Mouse (Mus musculus) splenic B cell, adult 2 months (primary cell): ENCODE measurements around the gene A530016L24Rik.

Experiments used
- DNase-seq: peaks from one replicate; pipeline ENCODE4 v3.0.0-alpha.2; 2011; ENCODE audit warnings: low read depth, low spot score
- H3K27me3 ChIP-seq: 2 replicates; pipeline ENCODE4 v1.6.1; 2012; ENCODE audit warnings: mild to moderate bottlenecking, low read length, moderate library complexity, mixed read lengths; ENCODE audit not compliant: control insufficient read depth, poor library complexity, insufficient read depth, severe bottlenecking
- H3K36me3 ChIP-seq: 2 replicates; pipeline ENCODE4 v1.6.1; 2012; ENCODE audit warnings: mild to moderate bottlenecking, low read length, moderate library complexity, mixed read lengths; ENCODE audit not compliant: control insufficient read depth, poor library complexity, insufficient read depth, severe bottlenecking

A530016L24Rik gene

DNA sequence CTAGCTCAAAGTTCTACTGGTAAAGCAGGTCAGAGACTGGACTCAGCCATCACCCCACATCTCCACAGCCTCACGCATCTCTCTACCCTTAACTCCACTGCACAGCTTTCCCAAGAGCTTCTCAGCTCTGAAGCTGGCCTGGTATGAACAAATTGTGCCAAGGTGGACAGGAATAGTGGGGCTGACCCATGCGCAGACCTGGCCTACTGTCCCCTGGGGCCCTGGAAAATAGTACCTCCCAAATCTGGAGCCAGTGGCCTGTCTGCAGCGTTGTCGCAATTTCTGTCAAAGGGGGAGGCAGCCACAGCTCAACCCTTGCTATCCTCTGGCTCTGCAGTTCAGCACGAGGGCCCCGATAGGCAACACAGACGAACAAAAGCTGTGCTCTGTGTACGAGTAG is at the start of gene A530016L24Rik:
Gene A530016L24Rik, plus strand, starts transcription at position 315 of the 400 bp plus-strand sequence.
- no peaks in the 10 kb centered on the region for H3K36me3 ChIP-seq
- DNase-seq = no peak
- no peaks in the 10 kb centered on the region for H3K27me3 ChIP-seq

DNA sequence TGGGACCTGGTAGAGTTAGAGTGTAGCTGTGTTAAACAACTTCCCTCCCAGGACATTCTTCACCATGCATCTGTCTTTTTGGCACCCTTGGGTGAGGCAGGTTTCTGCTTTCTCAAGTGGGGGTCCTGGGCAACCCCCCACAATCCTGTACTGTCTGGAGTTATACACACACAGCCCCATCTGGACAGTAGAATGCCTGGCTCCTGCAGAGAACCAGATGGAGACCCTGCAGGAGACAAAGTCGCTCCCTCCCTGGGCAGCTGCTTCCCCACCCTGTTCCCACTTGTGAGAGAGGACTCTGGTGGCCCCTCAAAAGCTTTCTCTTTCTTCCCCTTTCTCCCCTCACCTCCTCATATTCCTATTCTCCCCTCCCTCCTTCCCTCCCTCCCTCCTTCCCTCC is 49.3 kb upstream of the A530016L24Rik start:
- DNase-seq = no peak
- no peaks in the 10 kb centered on the region for H3K36me3 ChIP-seq
- no peaks in the 10 kb centered on the region for H3K27me3 ChIP-seq

DNA sequence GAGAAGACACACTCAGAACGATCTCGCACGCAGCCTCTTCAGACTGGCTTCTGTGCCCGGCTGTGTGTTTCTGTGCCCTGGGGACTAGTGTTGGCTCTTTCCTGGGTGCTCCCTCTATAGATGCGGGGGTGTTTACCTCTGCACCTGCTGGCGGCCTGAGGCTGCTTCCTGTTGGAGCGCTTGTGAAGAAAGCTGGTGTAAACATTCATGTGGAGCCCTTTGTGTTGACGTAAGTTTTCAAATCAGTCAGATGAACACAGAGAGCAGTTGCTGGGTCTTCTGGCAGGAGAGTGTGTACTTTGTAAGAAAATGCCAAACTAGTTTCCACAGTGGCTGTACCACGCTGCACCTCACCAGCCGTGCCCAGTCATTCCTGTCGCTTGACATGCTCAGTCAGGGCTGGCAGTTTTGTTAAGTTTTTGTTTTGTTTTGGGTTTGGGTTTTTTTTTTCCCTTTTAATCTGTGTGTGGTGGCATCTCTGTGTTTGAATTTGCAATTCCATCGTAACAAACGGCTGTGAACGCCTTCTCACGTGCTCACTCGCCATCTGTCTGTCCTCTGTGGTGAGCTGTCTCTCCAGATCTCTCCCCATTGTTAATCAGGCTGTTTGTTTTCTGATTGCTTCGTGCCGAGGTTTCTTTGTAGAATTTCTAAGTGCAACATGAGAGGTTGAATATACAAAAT is 40.0 kb upstream of the A530016L24Rik start:
- Histone ChIP-seq H3K36me3 (no peaks in the 10 kb centered on the region), H3K27me3 (no peaks in the 10 kb centered on the region)
- DNase-seq = no peak

DNA sequence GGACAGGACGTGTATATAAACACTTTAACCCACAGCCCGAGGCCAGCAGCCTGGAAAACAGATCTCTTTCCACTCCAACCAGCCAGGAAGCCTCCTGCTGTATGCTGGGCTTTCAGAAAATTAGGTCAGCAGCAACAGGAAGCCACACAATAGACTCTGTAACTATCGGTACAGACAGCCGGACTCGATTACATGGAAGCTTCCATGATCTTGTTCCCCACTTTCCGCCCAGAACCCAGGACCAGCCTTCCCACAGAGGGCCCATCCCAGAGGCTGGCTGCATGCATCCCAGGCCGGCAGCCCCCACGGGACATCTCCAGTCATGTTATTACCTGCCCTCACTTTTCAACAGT is 39.4 kb upstream of the A530016L24Rik start:
- DNase-seq = no peak
- H3K36me3 ChIP-seq = no peaks in the 10 kb centered on the region
- H3K27me3 ChIP-seq = no peaks in the 10 kb centered on the region

DNA sequence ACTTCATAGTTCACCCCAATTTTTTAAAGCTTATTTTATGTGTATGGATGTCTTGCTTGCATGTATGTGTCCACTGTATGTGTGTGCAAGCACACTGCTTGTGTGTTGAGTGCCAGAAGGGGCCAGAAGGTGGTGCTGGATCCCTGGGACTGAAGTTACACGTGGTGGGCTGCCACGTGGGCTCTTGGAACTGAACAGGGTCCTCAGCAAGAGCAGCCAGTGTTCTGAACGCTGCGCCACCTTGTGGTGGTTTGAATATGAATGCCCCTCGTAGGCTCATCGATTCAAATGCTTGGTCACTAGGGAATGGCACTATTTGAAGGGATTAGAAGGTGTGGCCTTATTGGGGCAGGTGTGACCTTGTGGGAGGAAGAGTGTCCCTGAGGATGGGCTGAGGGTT is 38.4 kb upstream of the A530016L24Rik start:
- DNase-seq = peak; percentile 18
- no peaks in the 10 kb centered on the region for H3K27me3 ChIP-seq
- no peaks in the 10 kb centered on the region for H3K36me3 ChIP-seq

DNA sequence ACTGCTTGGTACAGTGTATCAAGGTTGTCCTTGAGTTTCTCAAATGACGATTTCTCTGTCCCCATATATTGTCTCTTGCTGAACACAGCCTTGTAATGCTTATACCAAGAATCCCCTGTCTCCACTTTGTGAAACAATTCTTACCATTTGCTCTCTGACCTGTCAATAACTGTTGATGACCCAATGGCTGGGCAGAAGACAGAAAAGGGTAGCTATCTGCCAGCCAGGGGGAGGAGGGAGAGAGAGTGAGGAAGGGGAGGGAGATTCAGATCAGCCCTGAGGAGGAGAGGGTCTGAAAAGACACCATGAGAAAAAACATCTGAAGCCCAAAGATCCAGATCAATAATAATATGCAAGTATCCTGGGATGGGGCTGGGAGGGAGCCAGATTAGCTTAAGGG is 37.9 kb upstream of the A530016L24Rik start:
- DNase-seq = no peak
- no peaks in the 10 kb centered on the region for H3K27me3 ChIP-seq
- no peaks in the 10 kb centered on the region for H3K36me3 ChIP-seq

DNA sequence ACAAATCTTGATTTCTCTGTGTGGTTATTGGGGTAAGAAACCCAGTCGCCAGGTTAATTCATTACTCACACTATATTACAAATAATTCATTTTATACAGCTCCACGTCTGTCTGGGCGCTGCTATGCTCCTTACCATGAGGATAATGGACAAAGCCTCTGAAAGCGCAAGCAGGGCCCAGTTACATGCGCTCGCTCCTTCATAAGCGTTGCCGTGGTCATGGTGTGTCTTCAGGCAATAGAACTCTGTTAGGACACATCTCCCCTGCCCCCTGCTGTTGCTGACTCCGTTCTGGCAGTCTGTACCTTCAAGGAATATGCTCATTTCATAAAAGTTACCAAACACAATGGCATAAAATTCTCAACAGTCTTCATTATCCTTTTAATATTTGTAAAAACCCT is 37.4 kb upstream of the A530016L24Rik start:
- H3K27me3 ChIP-seq = no peaks in the 10 kb centered on the region
- H3K36me3 ChIP-seq = no peaks in the 10 kb centered on the region
- no peak for DNase-seq

DNA sequence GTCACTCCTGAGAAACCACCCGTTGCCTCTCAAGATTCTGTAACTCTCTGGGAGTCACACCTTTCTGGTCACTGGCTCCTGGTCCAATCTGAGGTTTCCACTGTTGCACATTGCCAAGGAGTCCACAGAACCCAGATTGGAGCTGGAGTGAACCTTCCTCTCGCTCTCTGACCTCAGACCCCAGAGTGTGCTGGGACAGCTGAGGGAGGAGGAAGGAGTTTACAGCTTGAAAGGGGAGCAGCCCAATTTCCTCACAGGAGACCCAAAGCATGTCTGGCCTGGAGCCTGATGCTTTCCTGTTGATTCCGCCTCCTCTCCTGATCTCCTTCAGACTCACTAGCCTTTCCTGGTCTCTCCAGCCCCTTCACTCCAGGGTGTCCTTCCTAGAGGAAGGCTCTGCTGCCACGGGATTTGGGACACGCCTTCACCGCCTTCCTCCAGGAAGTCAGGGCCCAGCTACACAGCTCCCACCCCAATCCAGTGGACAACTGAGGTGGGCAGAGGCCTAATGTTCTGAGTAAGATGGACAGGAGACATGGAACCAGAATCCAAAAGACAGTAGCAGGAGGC is 33.0 kb upstream of the A530016L24Rik start:
- no peak for DNase-seq
- H3K27me3 ChIP-seq = no peaks in the 10 kb centered on the region
- no peaks in the 10 kb centered on the region for H3K36me3 ChIP-seq

DNA sequence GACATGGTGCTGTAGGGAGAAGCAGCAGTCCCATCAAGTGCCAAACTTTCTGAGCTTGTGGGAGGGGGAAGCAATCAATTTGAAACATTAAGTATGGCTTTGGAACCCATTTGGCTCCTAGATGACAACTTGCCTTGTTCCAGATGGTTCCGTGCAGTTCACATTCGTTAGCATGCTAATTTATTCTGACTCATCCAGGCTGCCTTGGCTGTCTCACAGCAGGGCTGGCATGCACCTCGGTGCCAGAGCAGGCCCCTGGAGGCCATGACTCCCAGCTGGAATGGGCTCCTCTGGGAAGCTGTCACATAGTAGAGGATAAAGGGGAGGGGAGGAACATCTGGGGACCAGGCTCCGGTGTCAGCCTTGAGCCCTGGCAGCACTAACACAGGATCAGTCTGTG is 31.4 kb upstream of the A530016L24Rik start:
- DNase-seq = no peak
- Histone ChIP-seq H3K36me3 (no peaks in the 10 kb centered on the region), H3K27me3 (no peaks in the 10 kb centered on the region)

DNA sequence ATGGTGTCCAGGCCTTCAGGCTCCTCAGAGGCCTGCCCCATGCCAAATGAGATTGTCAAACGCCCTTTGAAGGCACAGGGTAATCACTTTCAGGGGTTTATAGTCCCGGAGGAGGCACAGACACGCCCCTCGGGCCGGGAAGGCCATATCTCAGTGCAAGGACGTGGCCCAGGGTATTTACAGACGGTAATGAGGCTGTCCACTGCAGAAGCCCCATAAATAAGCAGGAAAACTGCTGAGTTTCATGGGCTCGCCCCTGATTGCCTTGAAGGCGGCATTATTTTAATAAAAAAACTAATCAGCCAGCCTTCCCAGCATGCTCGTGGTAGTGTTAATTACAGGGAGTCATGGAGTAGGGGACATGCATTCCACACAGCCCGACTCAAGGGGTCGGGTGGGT is 26.8 kb upstream of the A530016L24Rik start:
- no peaks in the 10 kb centered on the region for H3K36me3 ChIP-seq
- no peak for DNase-seq
- H3K27me3 ChIP-seq = no peaks in the 10 kb centered on the region

DNA sequence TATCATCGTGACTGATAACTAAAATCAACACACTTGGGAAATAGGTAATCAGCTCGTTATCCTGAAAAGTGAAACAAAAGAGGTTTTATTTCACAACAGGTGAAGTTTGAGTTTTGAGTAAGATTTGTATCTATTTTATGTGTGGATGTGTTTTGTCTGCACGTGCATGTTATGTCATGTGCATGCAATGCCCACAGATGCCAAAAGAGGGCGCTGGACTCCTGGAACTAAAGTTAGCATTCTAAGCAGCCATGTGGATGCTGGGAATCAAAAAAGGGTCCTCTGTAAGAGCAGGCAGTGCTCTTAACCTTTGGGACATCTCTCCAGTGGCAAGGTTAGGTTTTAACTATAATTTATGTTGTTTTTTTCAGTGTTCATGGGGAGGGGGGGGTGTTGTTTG is 26.0 kb upstream of the A530016L24Rik start:
- no peaks in the 10 kb centered on the region for H3K27me3 ChIP-seq
- no peaks in the 10 kb centered on the region for H3K36me3 ChIP-seq
- no peak for DNase-seq

DNA sequence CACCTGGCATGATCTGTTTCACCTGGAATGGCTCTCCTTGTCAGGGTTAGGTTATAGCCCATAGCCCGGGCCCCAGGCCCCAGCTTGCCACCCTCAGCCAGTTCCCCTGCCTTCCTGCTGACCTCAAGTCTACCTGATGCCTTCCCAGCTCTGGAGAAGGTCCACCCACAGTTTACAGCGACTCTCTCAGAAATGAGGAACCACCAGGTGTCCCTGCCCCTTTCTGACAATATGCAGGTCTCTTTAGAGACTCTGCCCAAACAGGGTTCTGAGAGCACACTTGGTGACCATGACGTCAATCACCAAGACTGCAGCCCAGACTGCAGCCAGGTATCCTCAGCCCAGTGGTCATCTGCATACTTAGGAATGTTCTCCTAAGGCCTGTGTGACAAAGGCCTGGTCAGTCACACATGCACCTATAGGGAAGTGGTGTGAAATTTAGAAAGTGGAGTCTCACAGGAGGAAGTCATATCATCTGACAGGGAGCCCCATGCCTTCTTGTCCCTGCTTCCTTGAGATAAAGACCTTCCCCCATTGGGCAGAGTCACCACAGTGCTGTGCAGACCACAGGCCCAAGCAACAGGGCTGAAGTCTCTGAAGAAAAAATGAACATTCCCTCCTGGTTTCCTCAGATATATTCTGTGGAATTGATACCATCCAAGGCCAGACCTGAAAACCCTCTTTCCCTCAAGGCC is 25.4 kb upstream of the A530016L24Rik start:
- Histone ChIP-seq H3K27me3 (no peaks in the 10 kb centered on the region), H3K36me3 (no peaks in the 10 kb centered on the region)
- no peak for DNase-seq

DNA sequence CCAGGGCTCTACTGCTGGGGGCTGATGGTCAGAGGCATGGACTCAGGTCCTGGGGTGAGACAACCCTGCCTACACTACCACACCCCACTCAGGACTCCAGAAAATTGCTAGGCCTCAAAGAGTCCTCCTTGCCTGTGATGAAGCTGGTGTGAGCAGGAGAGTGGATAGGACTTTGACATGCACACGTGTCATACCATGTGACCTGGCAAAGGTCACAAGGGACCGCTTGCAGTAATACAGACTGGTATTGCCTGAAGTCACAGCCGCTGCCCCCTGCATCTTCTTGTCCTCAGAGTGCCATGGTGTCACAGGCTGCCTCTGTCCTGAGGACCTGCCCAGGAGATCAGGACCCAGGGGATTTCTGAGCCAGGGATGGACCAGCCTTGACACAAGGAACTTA is 24.7 kb upstream of the A530016L24Rik start:
- Histone ChIP-seq H3K36me3 (no peaks in the 10 kb centered on the region), H3K27me3 (no peaks in the 10 kb centered on the region)
- no peak for DNase-seq

DNA sequence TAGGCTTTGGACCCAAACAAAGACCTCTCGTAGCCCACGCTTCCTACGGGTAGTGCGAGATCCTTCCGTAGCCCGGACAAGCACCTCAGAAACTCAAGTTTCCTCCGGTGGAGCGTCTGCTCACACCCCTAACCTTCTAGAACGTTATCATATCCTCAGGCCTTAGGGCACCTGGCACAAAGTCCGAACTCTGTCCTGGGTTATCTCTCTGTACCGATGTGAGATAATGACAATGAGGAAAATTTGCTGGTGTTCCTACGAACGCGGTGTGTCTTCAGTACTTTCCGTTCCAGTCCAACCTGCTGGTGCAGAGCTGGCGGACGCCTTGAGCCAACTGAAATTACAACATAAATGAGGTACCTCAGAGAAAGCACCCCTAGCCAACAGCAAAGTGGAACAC is 23.3 kb upstream of the A530016L24Rik start:
- H3K36me3 ChIP-seq = no peaks in the 10 kb centered on the region
- DNase-seq = no peak
- H3K27me3 ChIP-seq = no peaks in the 10 kb centered on the region

DNA sequence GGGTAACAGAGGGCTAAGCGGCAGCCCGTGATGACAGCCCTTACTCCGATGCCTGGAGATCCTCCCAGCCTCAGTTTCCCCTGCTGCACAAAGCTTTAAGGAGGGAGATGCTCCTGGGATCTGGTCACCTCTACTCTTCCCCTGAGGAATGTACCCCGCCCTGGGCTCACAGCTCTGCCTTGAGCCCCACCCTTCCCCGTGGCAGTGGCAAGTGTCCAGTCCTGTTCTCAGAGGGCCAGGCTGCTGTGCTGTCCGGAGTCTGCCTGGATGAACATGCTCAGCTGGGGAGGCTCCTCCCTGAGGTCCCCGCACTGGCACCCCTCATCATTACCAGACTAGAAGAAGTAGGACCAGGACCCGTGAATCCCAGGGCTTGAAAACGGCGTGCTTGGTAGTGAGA is 21.9 kb upstream of the A530016L24Rik start:
- no peak for DNase-seq
- Histone ChIP-seq H3K36me3 (no peaks in the 10 kb centered on the region), H3K27me3 (no peaks in the 10 kb centered on the region)
